Mouse (Mus musculus): ENCODE data around the gene Rbfox1.

DNA sequence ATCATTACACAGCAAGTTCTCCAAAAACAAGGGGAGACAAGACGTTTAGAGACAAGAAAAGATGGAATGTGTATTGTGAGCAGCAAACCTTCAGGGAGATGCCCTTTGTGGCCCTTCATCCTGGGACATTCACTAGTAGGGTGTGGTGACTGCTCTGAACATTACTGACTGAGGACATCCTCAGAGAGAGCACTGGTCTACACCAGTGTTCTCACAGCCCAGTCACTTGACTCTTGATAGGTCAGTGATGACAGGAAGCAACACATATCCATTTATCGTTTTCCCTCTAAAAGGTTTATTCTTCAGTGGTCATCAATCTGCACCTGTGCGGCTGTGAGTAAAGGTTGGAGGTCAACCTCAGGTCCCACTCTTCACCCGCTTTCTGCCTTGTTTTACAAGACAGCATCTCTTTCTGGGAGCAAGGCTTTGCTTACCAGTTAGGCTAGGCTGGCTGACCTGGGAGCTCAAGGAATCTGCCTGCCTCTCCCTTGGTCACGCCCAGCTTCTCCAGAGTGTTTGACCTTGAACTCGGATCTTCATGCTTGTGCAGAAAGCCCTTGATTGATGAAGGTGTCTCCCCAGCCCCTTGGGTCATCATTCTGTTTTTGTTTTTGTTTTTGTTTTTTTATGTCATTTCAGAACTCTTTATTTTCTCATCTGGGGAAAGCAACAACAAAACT lies 892.5 kb downstream of the Rbfox1 start:
- TF ChIP-seq POLR2A (IDR thresholded peaks at IDR 0.05; ENCODE audit: extremely low read depth, insufficient read depth, low read length), result no peak
- no peak for TF ChIP-seq CTCF (IDR thresholded peaks at IDR 0.05; ENCODE audit: extremely low read depth, insufficient read depth, low read length)

Measured in cortical plate, adult 2 months (tissue).